Comparison of ENCODE assay signal across 15 mouse cellular contexts in genomic region chr8:13482101-13482801, GRCm38 (mm10). TPM values are rescaled to one million over a fixed set of nuclear protein-coding genes. Genes with fewer than 3 reads are reported as not detected.
DNase-seq lines count a peak whose midpoint lies in the region; ATAC-seq and TF ChIP-seq lines count a peak whose summit lies in the region.
"Had no signal": no experiment of that assay in that cellular context is flagged by ENCODE, and none has a peak within 500 bp of the region (broad histone marks: within the 10 kb centered on the region; RNA-seq: fewer than 3 reads in every experiment).

No protein-coding gene starts in this region.

- H3K4me1 ChIP-seq in liver, adult 2 months (ENCODE audit: control insufficient read depth, insufficient read depth, low read length) = peaks cover 23% of the 10 kb centered on the region
- no peaks in the 10 kb centered on the region for H3K4me1 ChIP-seq in liver, embryonic 12.5 days
- no peaks in the 10 kb centered on the region for H3K4me1 ChIP-seq in midbrain, embryonic 11.5 days (ENCODE audit: control insufficient read depth, insufficient read depth, low read length)
- H3K4me1 ChIP-seq: limb, embryonic 10.5 days; midbrain, embryonic 12.5 days had no signal

- H3K27ac ChIP-seq in liver, adult 2 months (replicated peaks; ENCODE audit: insufficient read depth, low read depth, low read length) = peak overlapping the region; percentile 98
- H3K27ac ChIP-seq in liver, embryonic 12.5 days = no peak overlapping the region
- no peak overlapping the region for H3K27ac ChIP-seq in midbrain, embryonic 11.5 days (ENCODE audit: low read depth, low read length)
- H3K27ac ChIP-seq: limb, embryonic 10.5 days; midbrain, embryonic 12.5 days had no signal

- peak; percentile 67 to 87 for DNase-seq in adrenal gland, adult (ENCODE audit: inconsistent age in 2 of 2, low spot score in 1 of 2)
- no peak for DNase-seq in adrenal gland, adult 18-20 months (ENCODE audit: low spot score in 2 of 2)
- peak; percentile 99 for DNase-seq in liver, adult 2 months (ENCODE audit: extremely low read depth, low read depth, low spot score)
- DNase-seq in cerebellum, postnatal 10 days = peak; percentile 78 to 86
- DNase-seq in kidney, postnatal 14 days = peak; percentile 62
- no peak for DNase-seq in layer of hippocampus, postnatal 36 days
- DNase-seq in midbrain, embryonic 11.5 days (ENCODE audit: low spot score, missing footprints) = no peak
- DNase-seq: right cerebral cortex, adult 18-20 months; thymus, postnatal 36 days had no signal

- H3K9ac ChIP-seq in liver, adult 2 months (ENCODE audit: low read depth, low read length) = peak overlapping the region; percentile 22
- H3K9ac ChIP-seq in liver, embryonic 12.5 days = no peak overlapping the region
- no peak overlapping the region for H3K9ac ChIP-seq in midbrain, embryonic 11.5 days (ENCODE audit: low read length)
- H3K9ac ChIP-seq: midbrain, embryonic 12.5 days had no signal

- TF ChIP-seq POLR2A in liver, adult 2 months (IDR thresholded peaks at IDR 0.05; ENCODE audit: extremely low read depth, insufficient read depth, low read length) = no peak

- no peaks in the 10 kb centered on the region for H3K9me3 ChIP-seq in liver, embryonic 12.5 days (replicated peaks)
- no peaks in the 10 kb centered on the region for H3K9me3 ChIP-seq in midbrain, embryonic 11.5 days (ENCODE audit: control insufficient read depth, low read length)
- H3K9me3 ChIP-seq: G1E; limb, embryonic 10.5 days; midbrain, embryonic 12.5 days had no signal

- WGBS in liver, adult 2 months = 30% methylated on average over 2 of the region's 2 CpGs
- WGBS in liver, embryonic 12.5 days (ENCODE audit: insufficient replicate concordance) = 54% methylated on average over 2 of the region's 2 CpGs
- WGBS in midbrain, embryonic 11.5 days = 76% methylated on average over 2 of the region's 2 CpGs

- TF ChIP-seq CTCF in liver, adult 2 months (IDR thresholded peaks at IDR 0.05; ENCODE audit: low read depth, low read length) = peak; percentile 21; the same call in 1 of the 2 replicates

- H3K4me2 ChIP-seq in liver, embryonic 12.5 days = no peak overlapping the region
- no peak overlapping the region for H3K4me2 ChIP-seq in midbrain, embryonic 11.5 days
- H3K4me2 ChIP-seq: midbrain, embryonic 12.5 days had no signal

- no peak overlapping the region for H3K4me3 ChIP-seq in liver, adult 2 months (ENCODE audit: insufficient read depth, low read depth, low read length)
- no peak overlapping the region for H3K4me3 ChIP-seq in liver, embryonic 12.5 days
- H3K4me3 ChIP-seq in midbrain, embryonic 11.5 days (ENCODE audit: low read depth, low read length) = no peak overlapping the region
- H3K4me3 ChIP-seq: erythroblast, embryonic 14.5 days; limb, embryonic 10.5 days; midbrain, embryonic 12.5 days had no signal

- no peaks in the 10 kb centered on the region for H3K36me3 ChIP-seq in liver, adult 2 months (ENCODE audit: control insufficient read depth, insufficient read depth, low read length)
- no peaks in the 10 kb centered on the region for H3K36me3 ChIP-seq in liver, embryonic 12.5 days
- H3K36me3 ChIP-seq in midbrain, embryonic 11.5 days (ENCODE audit: control insufficient read depth, insufficient read depth, low read length) = no peaks in the 10 kb centered on the region
- H3K36me3 ChIP-seq: G1E; limb, embryonic 10.5 days; midbrain, embryonic 12.5 days had no signal

- ATAC-seq in liver, embryonic 12.5 days = no peak
- no peak for ATAC-seq in midbrain, embryonic 11.5 days (ENCODE audit: low FRiP score)

- H3K79me2 ChIP-seq in liver, adult 2 months (ENCODE audit: control insufficient read depth, insufficient read depth, low read length) = no peaks in the 10 kb centered on the region

- H3K27me3 ChIP-seq in liver, adult 2 months (ENCODE audit: control insufficient read depth, insufficient read depth, low read length) = no peaks in the 10 kb centered on the region
- H3K27me3 ChIP-seq in liver, embryonic 12.5 days (replicated peaks) = no peaks in the 10 kb centered on the region
- H3K27me3 ChIP-seq in midbrain, embryonic 11.5 days (ENCODE audit: control insufficient read depth, insufficient read depth, low read length) = no peaks in the 10 kb centered on the region
- H3K27me3 ChIP-seq: midbrain, embryonic 12.5 days had no signal

RNA-seq across cellular contexts. Expression of gene Gas6, which starts 12.0 kb away (rescaled TPM):
- 100 to 1,000 TPM; 100 to 394 TPM for total RNA-seq in adrenal gland, adult 18-20 months (2021)
- 23.9 and 25.5 TPM in 2 replicates for total RNA-seq in liver, adult 2 months (2014; rRNA removed)
- 36.6 and 50.5 TPM in 2 replicates for polyA plus RNA-seq in liver, adult 2 months (2012; rRNA removed)
- polyA plus RNA-seq in liver, embryonic 12.5 days (2016; fragmentation: Nextera tagmentation; extraction: Ambion mirVana) = 4.5 and 4.6 TPM in 2 replicates
- total RNA-seq in layer of hippocampus, postnatal 36 days (2021) = 10 to 100 TPM; 81.3 to 85.0 TPM
- 7.8 and 8.8 TPM in 2 replicates for polyA plus RNA-seq in midbrain, embryonic 11.5 days (2014; fragmentation: Nextera tagmentation; extraction: Ambion mirVana)
- total RNA-seq: G1E had no signal
- polyA plus RNA-seq: G1E had no signal

RNA-seq across cellular contexts. Expression of gene Tmem255b, which starts 47.3 kb away (rescaled TPM):
- 1 to 10 TPM; 1.3 to 1.7 TPM for total RNA-seq in adrenal gland, adult 18-20 months (2021)
- not detected in 2 replicates for total RNA-seq in liver, adult 2 months (2014; rRNA removed)
- polyA plus RNA-seq in liver, adult 2 months (2012; rRNA removed) = 0.19 and 0.35 TPM in 2 replicates
- polyA plus RNA-seq in liver, embryonic 12.5 days (2016; fragmentation: Nextera tagmentation; extraction: Ambion mirVana) = not detected in 2 replicates
- total RNA-seq in layer of hippocampus, postnatal 36 days (2021) = 1 to 10 TPM; 4.4 to 5.1 TPM
- polyA plus RNA-seq in midbrain, embryonic 11.5 days (2014; fragmentation: Nextera tagmentation; extraction: Ambion mirVana) = 0.17 and 0.29 TPM in 2 replicates
- total RNA-seq: G1E; hematopoietic stem cell, adult 5-6 weeks had no signal
- polyA plus RNA-seq: erythroblast, embryonic 14.5 days; G1E; midbrain, embryonic 12.5 days had no signal

Comparison
In these comparisons a context has a peak if more than half of its experiments do, and no peak if none do; other contexts are left out.
1. DNase-seq: peak in adrenal gland, adult (2 of 2), liver, adult 2 months (single experiment), cerebellum, postnatal 10 days (2 of 2) and kidney, postnatal 14 days (single experiment); none in adrenal gland, adult 18-20 months (0 of 2), layer of hippocampus, postnatal 36 days (0 of 2) and midbrain, embryonic 11.5 days (single experiment).